Mouse (Mus musculus) thymus, adult 2 months (tissue): ENCODE results near the gene Fam76b.

Experiments used
- CTCF ChIP-seq: fragments of 200-500 bp; IDR thresholded peaks from 2 replicates; pipeline ENCODE4 v1.5.1; 2012; ENCODE audit warnings: mild to moderate bottlenecking, control low read depth, low read length, moderate library complexity, borderline replicate concordance; ENCODE audit not compliant: control insufficient read depth, poor library complexity, insufficient read depth; ENCODE audit errors: extremely low read depth
- POLR2A ChIP-seq: fragments of 200-500 bp; IDR thresholded peaks from 2 replicates; pipeline ENCODE4 v1.6.1; 2012; ENCODE audit warnings: mild to moderate bottlenecking, low read length, control low read depth, moderate library complexity; ENCODE audit not compliant: control insufficient read depth, poor library complexity, insufficient read depth; ENCODE audit errors: extremely low read depth

DNA sequence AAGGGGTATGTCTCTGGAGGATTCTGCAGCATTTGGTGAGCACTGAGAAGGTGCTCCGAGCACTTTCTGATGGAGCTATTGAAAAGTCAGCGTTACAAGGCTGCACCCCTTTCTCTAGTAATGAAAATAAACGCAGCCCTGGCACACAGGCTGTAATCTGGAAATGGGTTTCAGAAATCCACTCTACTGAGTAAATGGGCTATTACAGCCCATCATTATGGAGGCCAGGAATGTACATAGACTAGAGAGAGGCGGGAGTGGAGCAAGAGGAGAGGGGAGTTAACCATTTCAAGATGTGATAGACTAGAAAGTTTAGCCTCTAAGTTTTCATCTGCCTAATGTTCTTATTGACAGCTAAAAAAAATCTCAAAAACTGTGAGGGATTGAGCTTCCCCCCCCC lies 65.5 kb downstream of the Fam76b start:
- TF ChIP-seq CTCF (no peak), POLR2A (no peak)
